ENCODE assay signal across 7 mouse cellular contexts in the genomic region with DNA sequence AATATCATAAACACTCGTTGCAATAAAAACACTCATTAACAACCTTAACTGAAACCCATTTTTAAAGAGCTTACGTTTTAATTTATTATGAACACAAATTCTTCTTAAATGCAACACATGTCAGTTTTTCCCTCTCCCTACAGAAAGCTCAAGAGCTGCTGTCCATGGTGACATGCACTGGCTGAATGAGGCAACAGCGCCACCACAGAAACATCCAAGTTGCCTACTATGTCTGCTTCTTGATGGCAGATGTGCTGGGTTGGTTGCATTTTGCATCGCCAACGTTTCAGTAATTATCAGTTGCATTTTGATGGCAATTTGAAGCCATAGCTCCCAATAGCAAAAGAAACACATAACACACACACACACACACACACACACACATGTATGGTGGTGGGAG. TPM values are rescaled to one million over a fixed set of nuclear protein-coding genes. Genes with fewer than 3 reads are reported as not detected.
DNase-seq lines count a peak whose midpoint lies in the region; ATAC-seq and TF ChIP-seq lines count a peak whose summit lies in the region.

No protein-coding gene starts in this region.

- no peak overlapping the region for H3K9ac ChIP-seq in embryonic facial prominence, embryonic 12.5 days
- H3K9ac ChIP-seq in hindbrain, postnatal 0 days (replicated peaks; ENCODE audit: low read length): no peak overlapping the region

- no peaks in the 10 kb centered on the region for H3K27me3 ChIP-seq in testis, adult 2 months (ENCODE audit: control insufficient read depth, insufficient read depth, low read length)
- peaks cover 30% of the 10 kb centered on the region for H3K27me3 ChIP-seq in embryonic facial prominence, embryonic 12.5 days
- no peaks in the 10 kb centered on the region for H3K27me3 ChIP-seq in hindbrain, postnatal 0 days (ENCODE audit: insufficient read depth, low read length)
- H3K27me3 ChIP-seq in myocyte (ENCODE audit: control insufficient read depth, insufficient read depth, insufficient read length): peaks cover 15% of the 10 kb centered on the region

- 10% methylated on average over 5 of the region's 5 CpGs for WGBS in embryonic facial prominence, embryonic 12.5 days
- 5% methylated on average over 5 of the region's 5 CpGs for WGBS in hindbrain, postnatal 0 days

- no peak overlapping the region for H3K4me3 ChIP-seq in testis, adult 2 months (ENCODE audit: control insufficient read depth, low read depth, low read length)
- no peak overlapping the region for H3K4me3 ChIP-seq in embryonic facial prominence, embryonic 12.5 days
- peak overlapping the region; percentile 77 for H3K4me3 ChIP-seq in hindbrain, postnatal 0 days (ENCODE audit: low read length)
- no peak overlapping the region for H3K4me3 ChIP-seq in myocyte

- DNase-seq in testis, postnatal 14 days (ENCODE audit: low spot score): no peak
- DNase-seq in hindbrain, postnatal 0 days (ENCODE audit: low spot score): peak; percentile 89
- DNase-seq in MN1 (ENCODE audit: low spot score): no peak
- no peak for DNase-seq in kidney, adult 8-10 months

- H3K36me3 ChIP-seq in testis, adult 2 months (ENCODE audit: control insufficient read depth, insufficient read depth, low read length): no peaks in the 10 kb centered on the region
- no peaks in the 10 kb centered on the region for H3K36me3 ChIP-seq in embryonic facial prominence, embryonic 12.5 days
- no peaks in the 10 kb centered on the region for H3K36me3 ChIP-seq in hindbrain, postnatal 0 days (ENCODE audit: insufficient read depth, low read length)
- H3K36me3 ChIP-seq in myocyte (ENCODE audit: control insufficient read depth, insufficient read depth): no peaks in the 10 kb centered on the region

- H3K9me3 ChIP-seq in embryonic facial prominence, embryonic 12.5 days: no peaks in the 10 kb centered on the region
- no peaks in the 10 kb centered on the region for H3K9me3 ChIP-seq in hindbrain, postnatal 0 days (ENCODE audit: low read length)

- peaks cover 16% of the 10 kb centered on the region for H3K4me1 ChIP-seq in testis, adult 2 months (ENCODE audit: control insufficient read depth, insufficient read depth, low read length)
- H3K4me1 ChIP-seq in embryonic facial prominence, embryonic 12.5 days: peaks cover 11% of the 10 kb centered on the region; the same call in 1 of the 2 replicates
- H3K4me1 ChIP-seq in hindbrain, postnatal 0 days (ENCODE audit: insufficient read depth, low read length): no peaks in the 10 kb centered on the region

- TF ChIP-seq CTCF in testis, adult 2 months (IDR thresholded peaks at IDR 0.05; ENCODE audit: control insufficient read depth, insufficient read depth, insufficient replicate concordance, low read depth, low read length): peak; percentile 8; the same call in 1 of the 2 replicates
- TF ChIP-seq CTCF in hindbrain, postnatal 0 days (IDR thresholded peaks at IDR 0.05; ENCODE audit: low read depth): peak; percentile 88

- H3K4me2 ChIP-seq in embryonic facial prominence, embryonic 12.5 days (replicated peaks): 0 out of 2 replicates have a peak overlapping the region, but pooled peaks have one; percentile 100
- H3K4me2 ChIP-seq in hindbrain, postnatal 0 days (ENCODE audit: low read depth, low read length): peak overlapping the region; percentile 68
- H3K4me2 ChIP-seq in myocyte (ENCODE audit: low read depth): no peak overlapping the region

- TF ChIP-seq POLR2A in testis, adult 2 months (IDR thresholded peaks at IDR 0.05; ENCODE audit: control insufficient read depth, low read depth, low read length): no peak
- no peak for TF ChIP-seq POLR2A in myocyte (IDR thresholded peaks at IDR 0.05; ENCODE audit: insufficient read length, low read depth)

- no peak for ATAC-seq in embryonic facial prominence, embryonic 12.5 days (ENCODE audit: insufficient number of reproducible peaks, insufficient read depth, low FRiP score, low TSS enrichment)
- no peak for ATAC-seq in hindbrain, postnatal 0 days

- no peak overlapping the region for H3ac ChIP-seq in myocyte (ENCODE audit: control insufficient read depth, insufficient read length)

- no peak overlapping the region for H3K27ac ChIP-seq in testis, adult 2 months (ENCODE audit: control insufficient read depth, insufficient read depth, low read depth, low read length)
- H3K27ac ChIP-seq in embryonic facial prominence, embryonic 12.5 days: no peak overlapping the region
- H3K27ac ChIP-seq in hindbrain, postnatal 0 days: no peak overlapping the region

- no peaks in the 10 kb centered on the region for H3K79me2 ChIP-seq in myocyte (ENCODE audit: control insufficient read depth, insufficient read depth)

TF ChIP-seq in myocyte, 11 proteins besides CTCF, POLR2A, EP300 and RAD21:
- TF ChIP-seq CEBPB (IDR thresholded peaks at IDR 0.05; ENCODE audit: insufficient read depth, poor library complexity, severe bottlenecking): no peak
- peak; percentile 75 for TF ChIP-seq REST (IDR thresholded peaks at IDR 0.05; ENCODE audit: insufficient read depth, insufficient read length)

RNA-seq across cellular contexts. Expression of gene Nell2, which starts 2.4 kb away (rescaled TPM):
- polyA plus RNA-seq in testis, adult 2 months (2012; rRNA removed): 11.7 and 11.9 TPM in 2 replicates
- 23.9 and 25.6 TPM in 2 replicates for polyA plus RNA-seq in embryonic facial prominence, embryonic 12.5 days (2016; fragmentation: Nextera tagmentation; extraction: Ambion mirVana)
- total RNA-seq in hindbrain, postnatal 0 days (2014; rRNA removed): 173 and 190 TPM in 2 replicates
- polyA plus RNA-seq in hindbrain, postnatal 0 days (2015; fragmentation: Nextera tagmentation; extraction: Ambion mirVana): 135 and 148 TPM in 2 replicates
- 0.04 TPM for polyA plus RNA-seq in myocyte (2012; fragmentation: generic; extraction: Trizol)

Comparison
In these comparisons a context has a peak if more than half of its experiments do, and no peak if none do; other contexts are left out.
1. RNA of gene Nell2, which starts 2.4 kb away (polyA plus RNA-seq): 135 to 148 TPM in hindbrain, postnatal 0 days, 23.9 to 25.6 TPM in embryonic facial prominence, embryonic 12.5 days and 11.7 to 11.9 TPM in testis, adult 2 months; 0.04 TPM in myocyte (single experiment); every median in the first group is over 10 times any median in the second.